Mouse (Mus musculus): ENCODE measurements around the gene Bglap.
"Not testable (repeated sequence)": the region's sequence is repeated elsewhere in the genome, so short reads cannot be mapped to it uniquely, and the experiment has no call there.

Gene Bglap

GRCm38 (mm10) chr3:88375750-88376626, 8.3 kb downstream of the Bglap start:
- H3K27me3 ChIP-seq (ENCODE audit: control insufficient read depth, insufficient read depth, low read length, poor library complexity, severe bottlenecking); H3K36me3 ChIP-seq (ENCODE audit: control insufficient read depth, insufficient read depth, low read length, poor library complexity, severe bottlenecking): not testable (repeated sequence)
- DNase-seq (ENCODE audit: low read depth, low spot score): peak; percentile 33

- not testable (repeated sequence) for DNase-seq (ENCODE audit: low read depth, low spot score); H3K27me3 ChIP-seq (ENCODE audit: control insufficient read depth, insufficient read depth, low read length, poor library complexity, severe bottlenecking); H3K36me3 ChIP-seq (ENCODE audit: control insufficient read depth, insufficient read depth, low read length, poor library complexity, severe bottlenecking)
Measured at GRCm38 (mm10) chr3:88372643-88373042, 11.6 kb downstream of the Bglap start, which contains the start of gene Bglap3. Bglap3 (minus strand) TSS chr3:88372743.

GRCm38 (mm10) chr3:88368511-88368910, 15.8 kb downstream of the Bglap start:
- DNase-seq (ENCODE audit: low read depth, low spot score); H3K36me3 ChIP-seq (ENCODE audit: control insufficient read depth, insufficient read depth, low read length, poor library complexity, severe bottlenecking); H3K27me3 ChIP-seq (ENCODE audit: control insufficient read depth, insufficient read depth, low read length, poor library complexity, severe bottlenecking): not testable (repeated sequence)

- not testable (repeated sequence) for DNase-seq (ENCODE audit: low read depth, low spot score); H3K36me3 ChIP-seq (ENCODE audit: control insufficient read depth, insufficient read depth, low read length, poor library complexity, severe bottlenecking); H3K27me3 ChIP-seq (ENCODE audit: control insufficient read depth, insufficient read depth, low read length, poor library complexity, severe bottlenecking)
Measured at GRCm38 (mm10) chr3:88367517-88367916, 16.7 kb downstream of the Bglap start.

GRCm38 (mm10) chr3:88366830-88367428, 17.3 kb downstream of the Bglap start:
- H3K36me3 ChIP-seq (ENCODE audit: control insufficient read depth, insufficient read depth, low read length, poor library complexity, severe bottlenecking); H3K27me3 ChIP-seq (ENCODE audit: control insufficient read depth, insufficient read depth, low read length, poor library complexity, severe bottlenecking): not testable (repeated sequence)
- DNase-seq (ENCODE audit: low read depth, low spot score): peak; percentile 24

- Histone ChIP-seq H3K36me3 (ENCODE audit: control insufficient read depth, insufficient read depth, low read length, poor library complexity, severe bottlenecking) (peaks cover 3% of the 10 kb centered on the region), H3K27me3 (ENCODE audit: control insufficient read depth, insufficient read depth, low read length, poor library complexity, severe bottlenecking) (no peaks in the 10 kb centered on the region)
- DNase-seq (ENCODE audit: low read depth, low spot score): no peak
Measured at GRCm38 (mm10) chr3:88365705-88366361, 18.4 kb downstream of the Bglap start.

GRCm38 (mm10) chr3:88364337-88364736, 19.9 kb downstream of the Bglap start, which contains the start of gene Paqr6:
Paqr6 (plus strand) TSS chr3:88364584.
- Histone ChIP-seq H3K36me3 (ENCODE audit: control insufficient read depth, insufficient read depth, low read length, poor library complexity, severe bottlenecking) (peaks cover 6% of the 10 kb centered on the region), H3K27me3 (ENCODE audit: control insufficient read depth, insufficient read depth, low read length, poor library complexity, severe bottlenecking) (no peaks in the 10 kb centered on the region)
- no peak for DNase-seq (ENCODE audit: low read depth, low spot score)

- Histone ChIP-seq H3K27me3 (ENCODE audit: control insufficient read depth, insufficient read depth, low read length, poor library complexity, severe bottlenecking) (no peaks in the 10 kb centered on the region), H3K36me3 (ENCODE audit: control insufficient read depth, insufficient read depth, low read length, poor library complexity, severe bottlenecking) (peaks cover 11% of the 10 kb centered on the region)
- DNase-seq (ENCODE audit: low read depth, low spot score): no peak
Measured at GRCm38 (mm10) chr3:88363700-88364099, 20.6 kb downstream of the Bglap start.

GRCm38 (mm10) chr3:88361612-88362313, 22.5 kb downstream of the Bglap start:
- H3K27me3 ChIP-seq (ENCODE audit: control insufficient read depth, insufficient read depth, low read length, poor library complexity, severe bottlenecking): no peaks in the 10 kb centered on the region
- H3K36me3 ChIP-seq (ENCODE audit: control insufficient read depth, insufficient read depth, low read length, poor library complexity, severe bottlenecking): peaks cover 14% of the 10 kb centered on the region
- no peak for DNase-seq (ENCODE audit: low read depth, low spot score)

- H3K27me3 ChIP-seq (ENCODE audit: control insufficient read depth, insufficient read depth, low read length, poor library complexity, severe bottlenecking): no peaks in the 10 kb centered on the region
- peaks cover 16% of the 10 kb centered on the region for H3K36me3 ChIP-seq (ENCODE audit: control insufficient read depth, insufficient read depth, low read length, poor library complexity, severe bottlenecking)
- DNase-seq (ENCODE audit: low read depth, low spot score): no peak
Measured at GRCm38 (mm10) chr3:88361096-88361495, 23.2 kb downstream of the Bglap start.

GRCm38 (mm10) chr3:88359989-88360388, 24.3 kb downstream of the Bglap start:
- H3K27me3 ChIP-seq (ENCODE audit: control insufficient read depth, insufficient read depth, low read length, poor library complexity, severe bottlenecking): no peaks in the 10 kb centered on the region
- H3K36me3 ChIP-seq (ENCODE audit: control insufficient read depth, insufficient read depth, low read length, poor library complexity, severe bottlenecking): peaks cover 16% of the 10 kb centered on the region
- DNase-seq (ENCODE audit: low read depth, low spot score): no peak

GRCm38 (mm10) chr3:88359584-88359983, 24.7 kb downstream of the Bglap start:
- DNase-seq (ENCODE audit: low read depth, low spot score): no peak
- Histone ChIP-seq H3K36me3 (ENCODE audit: control insufficient read depth, insufficient read depth, low read length, poor library complexity, severe bottlenecking) (peaks cover 16% of the 10 kb centered on the region), H3K27me3 (ENCODE audit: control insufficient read depth, insufficient read depth, low read length, poor library complexity, severe bottlenecking) (no peaks in the 10 kb centered on the region)

GRCm38 (mm10) chr3:88354396-88355165, 29.7 kb downstream of the Bglap start:
- peaks cover 26% of the 10 kb centered on the region for H3K36me3 ChIP-seq (ENCODE audit: control insufficient read depth, insufficient read depth, low read length, poor library complexity, severe bottlenecking)
- H3K27me3 ChIP-seq (ENCODE audit: control insufficient read depth, insufficient read depth, low read length, poor library complexity, severe bottlenecking): no peaks in the 10 kb centered on the region

GRCm38 (mm10) chr3:88352907-88353306, 31.4 kb downstream of the Bglap start:
- Histone ChIP-seq H3K27me3 (ENCODE audit: control insufficient read depth, insufficient read depth, low read length, poor library complexity, severe bottlenecking) (no peaks in the 10 kb centered on the region), H3K36me3 (ENCODE audit: control insufficient read depth, insufficient read depth, low read length, poor library complexity, severe bottlenecking) (peaks cover 30% of the 10 kb centered on the region)
- DNase-seq (ENCODE audit: low read depth, low spot score): no peak

More at GRCm38 (mm10) chr3:88354396-88355165, 29.7 kb downstream of the Bglap start:
- no peak for DNase-seq (ENCODE audit: low read depth, low spot score)

Measured in splenic B cell, adult 2 months (primary cell).